Mouse (Mus musculus): Measurements from ENCODE around the gene Retreg1.
A peak's percentile ranks its signal among the peaks of the same experiment; 100 is the strongest.
"Not testable (repeated sequence)": the region's sequence is repeated elsewhere in the genome, so short reads cannot be mapped to it uniquely, and the experiment has no call there.

Gene Retreg1

DNA sequence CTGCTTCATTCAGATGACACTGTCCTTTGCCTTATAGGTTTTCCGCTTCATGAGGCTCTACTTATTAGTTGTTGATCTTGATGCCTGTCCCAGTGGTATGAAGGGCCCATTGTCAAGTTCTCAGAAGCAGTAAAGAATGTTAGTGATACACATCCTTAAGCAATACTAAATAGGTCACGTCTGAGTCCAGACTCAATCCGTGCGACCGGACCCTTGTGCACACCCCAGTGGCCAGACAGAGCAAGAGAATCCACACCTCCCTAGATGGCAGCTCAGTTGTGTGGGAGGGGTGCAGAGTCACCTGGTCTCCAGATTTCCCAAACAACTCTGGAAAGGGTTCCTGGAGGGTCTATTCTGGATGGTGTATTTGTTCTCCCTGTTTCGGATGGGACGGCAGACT, 103.5 kb downstream of the Retreg1 start:
- no peak for DNase-seq (ENCODE audit: low spot score)

- DNase-seq (ENCODE audit: low spot score): no peak
Observed at GRCm38 (mm10) chr15:25947383-25947782, 104.4 kb downstream of the Retreg1 start.

GRCm38 (mm10) chr15:25948257-25949223, 105.6 kb downstream of the Retreg1 start:
- no peak for DNase-seq (ENCODE audit: low spot score)

GRCm38 (mm10) chr15:25949696-25950095, 106.7 kb downstream of the Retreg1 start:
- no peak for DNase-seq (ENCODE audit: low spot score)

DNA sequence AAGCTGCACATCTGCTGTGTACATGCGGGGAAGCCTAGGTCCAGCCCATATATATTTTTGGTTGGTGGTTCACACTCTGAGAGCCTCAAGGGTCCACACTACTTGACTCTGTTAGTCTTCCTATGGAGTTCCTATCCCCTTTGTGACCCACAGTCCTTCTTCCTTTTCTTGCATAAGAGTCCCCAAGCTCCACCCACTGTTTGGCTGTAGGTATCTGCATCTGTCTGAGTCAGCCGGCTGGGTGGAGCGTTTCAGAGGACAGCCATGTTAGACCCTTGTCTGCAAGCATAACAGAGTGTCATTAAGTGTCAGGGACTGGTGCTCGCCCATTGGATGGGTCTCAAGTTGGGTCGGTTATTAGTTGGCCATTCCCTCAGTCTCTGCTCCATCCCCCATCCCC, 107.6 kb downstream of the Retreg1 start:
- DNase-seq (ENCODE audit: low spot score): no peak

GRCm38 (mm10) chr15:25951037-25951436, 108.1 kb downstream of the Retreg1 start:
- no peak for DNase-seq (ENCODE audit: low spot score)

DNA sequence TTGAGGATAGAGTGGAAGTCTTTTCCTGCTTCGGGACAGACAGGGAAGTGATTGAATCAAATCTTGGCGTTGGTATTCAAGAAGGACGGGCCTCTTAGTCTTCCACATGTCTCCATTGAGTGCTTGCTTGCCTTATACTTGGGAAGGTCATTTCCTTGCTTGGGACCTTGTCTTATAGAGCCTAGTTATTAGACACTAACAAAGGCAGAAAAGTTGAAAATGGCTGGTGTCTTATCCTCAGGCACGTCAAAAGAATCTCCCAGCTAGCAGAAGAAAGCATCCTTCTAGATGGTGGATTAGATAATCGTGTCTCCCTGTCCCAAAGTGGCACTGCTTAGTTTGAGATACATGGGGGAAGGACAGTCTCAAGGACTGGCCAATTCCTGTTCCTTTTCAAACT, 113.0 kb downstream of the Retreg1 start:
- no peak for DNase-seq (ENCODE audit: low spot score)

DNA sequence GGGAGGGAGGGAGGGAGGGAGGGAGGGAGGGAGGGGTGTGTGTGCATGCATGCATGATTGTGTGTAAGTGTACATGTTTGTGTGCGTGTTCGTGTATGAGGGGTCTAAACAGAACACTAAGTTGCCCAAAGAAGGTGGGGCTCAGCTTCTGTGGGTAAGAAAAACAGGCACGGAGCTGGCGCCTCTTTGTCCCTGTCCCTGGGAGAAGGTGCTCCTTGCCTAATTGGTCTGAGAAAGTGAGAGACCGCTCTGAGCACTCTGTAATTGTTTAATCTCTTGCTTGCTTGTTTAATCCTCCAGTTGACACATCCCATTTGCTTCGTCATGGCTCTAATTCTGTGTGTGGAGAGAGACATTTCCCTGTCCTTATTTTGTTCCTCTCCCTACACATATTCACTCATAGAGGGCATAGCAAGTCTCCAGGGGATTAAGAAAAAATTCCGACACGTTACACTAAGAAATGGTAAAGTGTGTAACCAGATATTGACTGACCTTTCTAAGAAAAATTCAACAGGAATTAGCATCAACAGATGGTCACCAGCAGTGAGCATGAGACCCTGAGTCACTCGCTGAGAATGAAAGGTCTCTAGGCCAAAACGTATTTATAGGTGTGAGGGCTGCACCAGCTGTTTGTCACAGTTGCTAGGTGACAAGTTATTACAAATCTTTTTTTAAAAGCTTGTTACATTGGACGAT, 113.6 kb downstream of the Retreg1 start:
- DNase-seq (ENCODE audit: low spot score): no peak

DNA sequence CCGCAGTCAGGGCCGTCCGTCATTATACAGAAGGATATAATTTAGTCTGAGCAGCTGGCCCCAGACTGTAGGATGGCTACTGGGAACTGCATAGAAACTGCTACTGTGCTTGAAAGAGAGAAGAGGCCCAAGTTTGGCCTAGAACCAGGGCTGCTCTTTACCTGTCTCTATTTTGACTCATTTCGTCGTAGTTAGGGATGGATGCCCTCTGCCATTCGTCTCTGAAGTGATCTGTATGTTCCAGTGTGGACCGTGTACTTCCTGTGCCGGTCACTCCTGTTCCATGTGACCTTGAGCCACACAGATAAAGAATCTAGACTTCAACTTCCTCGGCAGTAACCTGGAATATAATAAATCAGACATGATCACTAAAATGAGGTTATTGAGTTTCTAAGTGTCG, 114.7 kb downstream of the Retreg1 start:
- DNase-seq (ENCODE audit: low spot score): no peak

GRCm38 (mm10) chr15:25959375-25959774, 116.4 kb downstream of the Retreg1 start:
- no peak for DNase-seq (ENCODE audit: low spot score)

DNA sequence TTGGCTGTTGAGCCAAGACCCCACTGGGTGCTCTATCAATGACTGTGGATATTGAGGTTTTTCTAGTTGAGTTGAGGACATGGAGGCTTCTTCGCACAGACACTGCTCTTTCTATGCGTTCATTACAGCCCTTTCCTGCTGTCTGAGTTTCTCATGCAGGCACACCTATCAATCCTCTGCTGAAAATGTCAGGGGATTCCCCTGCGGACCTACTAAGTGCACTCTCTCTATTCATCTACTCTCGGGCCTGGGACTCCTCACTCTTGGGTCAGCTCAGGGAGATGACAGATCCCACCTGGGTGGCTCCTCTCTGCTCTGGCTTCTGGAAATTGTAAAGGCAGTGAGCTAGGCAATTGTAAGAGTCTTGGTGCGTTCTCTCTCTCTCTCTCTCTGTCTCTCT, 117.3 kb downstream of the Retreg1 start:
- no peak for DNase-seq (ENCODE audit: low spot score)

GRCm38 (mm10) chr15:25966220-25966774, 123.3 kb downstream of the Retreg1 start:
- DNase-seq (ENCODE audit: low spot score): no peak

- DNase-seq (ENCODE audit: low spot score): no peak
Observed at GRCm38 (mm10) chr15:25971596-25971995, 128.6 kb downstream of the Retreg1 start.

DNA sequence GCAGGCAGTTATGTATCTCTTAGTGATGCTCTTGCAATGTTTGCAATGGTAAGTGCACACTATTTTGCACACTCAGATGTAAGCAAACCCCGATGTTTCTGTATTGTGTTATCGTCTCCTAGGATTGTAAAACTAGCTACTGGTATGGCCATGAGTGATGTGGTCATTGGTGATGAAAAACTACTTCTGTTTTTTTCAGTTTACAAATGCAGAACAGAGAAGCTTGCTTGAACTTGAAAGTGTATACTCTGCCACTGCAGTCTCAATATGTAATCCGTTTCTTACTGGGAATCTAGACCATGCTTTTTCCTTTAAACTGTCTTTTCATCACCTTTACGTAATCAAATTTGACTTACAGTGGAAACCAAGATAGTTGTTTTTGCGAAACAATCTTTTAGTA, 129.8 kb downstream of the Retreg1 start:
- no peak for DNase-seq (ENCODE audit: low spot score)

DNA sequence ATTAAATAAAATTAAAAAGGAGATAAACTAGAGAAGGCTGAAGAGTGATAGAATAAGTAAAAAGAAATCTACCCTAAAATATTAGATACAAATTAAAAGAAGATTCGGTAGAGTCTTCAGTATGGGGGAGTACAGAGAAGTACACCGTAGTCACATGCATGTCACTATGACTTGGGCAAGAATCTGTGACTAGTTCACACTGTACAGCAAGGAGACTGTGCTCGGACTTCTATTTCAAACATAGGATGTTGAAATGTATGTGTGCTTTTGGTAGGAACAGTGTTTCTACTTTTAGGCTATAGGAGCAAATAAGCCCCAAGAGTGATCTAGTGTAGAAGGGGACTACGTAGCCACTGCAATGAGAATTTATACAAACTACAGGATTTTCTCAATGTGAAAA, 131.4 kb downstream of the Retreg1 start:
- DNase-seq (ENCODE audit: low spot score): no peak

- no peak for DNase-seq (ENCODE audit: low spot score)
Observed at GRCm38 (mm10) chr15:25975810-25976209, 132.8 kb downstream of the Retreg1 start.

GRCm38 (mm10) chr15:25983614-25984013, 140.6 kb downstream of the Retreg1 start:
- DNase-seq (ENCODE audit: low spot score): not testable (repeated sequence)

DNA sequence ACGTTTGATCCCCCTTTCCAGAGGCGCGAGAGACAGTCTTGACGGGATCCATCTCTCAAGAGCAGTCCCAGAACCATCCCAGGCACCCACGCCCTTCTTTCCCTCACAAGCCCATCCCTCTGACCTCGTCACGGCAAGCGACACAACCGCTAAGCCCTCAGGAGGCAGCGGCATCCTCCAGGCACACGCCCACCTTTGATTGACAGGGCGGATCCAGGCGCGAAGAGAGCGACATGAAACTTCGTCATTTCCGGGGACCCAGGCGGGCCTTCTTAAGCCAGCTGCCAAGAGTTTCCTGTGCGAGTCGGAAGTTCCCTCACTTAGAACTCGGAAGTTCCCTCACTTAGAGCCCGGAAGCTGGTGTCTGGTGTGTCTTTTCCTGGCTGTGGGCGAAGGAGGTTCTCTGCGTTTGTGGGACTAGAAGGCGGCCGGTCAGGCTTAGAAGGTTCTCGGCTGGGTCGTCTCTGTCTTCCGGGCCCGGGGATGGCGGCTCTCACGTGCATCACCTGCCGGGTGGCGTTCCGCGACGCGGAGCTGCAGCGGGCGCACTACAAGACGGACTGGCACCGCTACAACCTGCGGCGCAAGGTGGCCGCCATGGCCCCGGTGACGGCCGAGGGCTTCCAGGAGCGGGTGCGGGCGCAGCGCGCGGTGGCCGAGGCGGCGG, 141.2 kb downstream of the Retreg1 start, which contains the start of gene Zfp622:
Gene Zfp622 (plus strand): TSS at position 300 of the 667 bp plus-strand sequence.
- peak; percentile 84 for DNase-seq (ENCODE audit: low spot score)

- DNase-seq (ENCODE audit: low spot score): no peak
Observed at GRCm38 (mm10) chr15:25984734-25985492, 141.9 kb downstream of the Retreg1 start.

DNA sequence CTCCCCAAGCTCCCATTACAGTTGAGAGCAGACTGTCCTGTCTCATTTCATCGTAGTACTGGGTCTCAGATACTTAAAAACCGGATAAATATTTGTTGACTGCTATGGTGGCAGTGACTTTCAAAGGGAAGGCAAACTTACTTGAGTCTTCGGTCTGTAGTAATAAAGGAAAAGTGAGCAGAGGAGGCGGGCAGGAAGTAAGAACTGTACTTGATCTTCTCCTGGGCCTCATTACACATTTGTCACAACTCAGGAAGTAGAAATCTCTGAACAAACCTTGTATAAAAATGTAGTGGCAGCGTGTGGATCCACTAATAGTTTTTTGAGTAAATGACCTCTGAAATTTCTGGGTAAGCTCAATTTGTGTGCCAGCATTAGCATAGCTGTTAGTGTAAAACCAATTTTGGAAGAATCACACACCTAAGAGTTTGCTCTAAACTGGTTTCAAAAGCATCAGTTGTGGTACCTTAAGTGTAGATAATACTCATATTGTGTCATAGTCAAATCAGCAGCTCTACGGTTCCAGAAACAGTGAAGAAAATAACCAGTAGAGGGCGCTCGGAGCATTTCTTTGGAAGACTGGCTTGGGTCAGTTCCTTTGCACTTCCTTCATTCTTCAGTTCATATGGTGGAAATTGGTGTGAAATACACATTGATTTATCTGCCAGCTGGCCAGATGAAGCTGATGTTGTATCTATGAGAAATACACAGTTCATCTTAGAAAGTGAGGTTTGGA, 150.2 kb downstream of the Retreg1 start:
- peak; percentile 28 for DNase-seq (ENCODE audit: low spot score)

- DNase-seq (ENCODE audit: low spot score): no peak
Observed at GRCm38 (mm10) chr15:25995521-25995920, 152.5 kb downstream of the Retreg1 start.
